Mouse (Mus musculus) erythroblast, adult 5-6 weeks (primary cell): Measurements from ENCODE around the gene Rps8. TPM values are rescaled to one million over a fixed set of nuclear protein-coding genes. Genes with fewer than 3 reads are reported as not detected.

Source experiments
- ATAC-seq: replicated peaks from 2 replicates; pipeline ENCODE4 v1.8.0; 2016; ENCODE audit warnings: moderate number of reproducible peaks, mild to moderate bottlenecking, moderate TSS enrichment, inconsistent platforms; ENCODE audit not compliant: poor library complexity, low FRiP score, severe bottlenecking
- total RNA-seq, 2 experiments: library from RNA; stranded (forward) in 1 of 2; stranded (reverse) in 1 of 2; fragments of 150-400 nt in 1 of 2; fragments of 200-764, 138-1000 nt in 1 of 2; gene quantifications; 2 replicates each; pipeline versions ENCODE4 v1.2.3 to v1.2.4; 2015 to 2017; ENCODE audit warnings: low replicate concordance in 2 of 2

Gene Rps8
- total RNA-seq (2015; ENCODE audit: low replicate concordance), result 981 and 1,137 TPM in 2 replicates
- 281 and 366 TPM in 2 replicates for total RNA-seq (2017; ENCODE audit: low replicate concordance)

DNA sequence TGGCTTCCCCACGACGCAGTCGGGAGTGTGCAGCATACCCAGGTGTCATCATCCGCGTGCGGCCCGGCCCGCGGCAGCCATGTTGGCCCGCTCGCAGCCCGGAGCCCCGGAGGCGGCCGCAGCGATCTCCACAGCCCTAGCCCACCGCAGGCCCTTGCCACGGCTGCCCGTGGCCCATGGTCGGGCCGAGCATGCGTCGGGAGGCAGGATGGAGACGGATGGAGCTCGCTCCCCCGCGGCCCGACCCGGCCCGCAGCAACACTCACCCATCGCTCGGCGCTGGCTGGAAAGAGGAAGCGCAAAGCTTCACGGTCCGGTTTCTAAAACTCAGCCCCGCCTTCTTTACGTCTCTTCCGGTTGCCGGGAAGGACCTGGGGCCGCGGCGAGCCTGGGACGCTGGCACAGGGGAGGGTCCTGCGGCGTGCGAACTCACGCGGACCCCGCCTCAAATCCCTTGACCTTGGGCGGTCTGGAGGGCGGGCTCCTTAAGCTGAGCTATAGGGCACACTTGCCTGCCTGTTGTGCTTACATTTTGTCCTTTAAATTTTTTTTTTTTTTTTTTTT, at the start of gene Rps8:
Rps8 (minus strand) TSS at position 452 of the 564 bp plus-strand sequence.
- peak; percentile 94 for ATAC-seq

DNA sequence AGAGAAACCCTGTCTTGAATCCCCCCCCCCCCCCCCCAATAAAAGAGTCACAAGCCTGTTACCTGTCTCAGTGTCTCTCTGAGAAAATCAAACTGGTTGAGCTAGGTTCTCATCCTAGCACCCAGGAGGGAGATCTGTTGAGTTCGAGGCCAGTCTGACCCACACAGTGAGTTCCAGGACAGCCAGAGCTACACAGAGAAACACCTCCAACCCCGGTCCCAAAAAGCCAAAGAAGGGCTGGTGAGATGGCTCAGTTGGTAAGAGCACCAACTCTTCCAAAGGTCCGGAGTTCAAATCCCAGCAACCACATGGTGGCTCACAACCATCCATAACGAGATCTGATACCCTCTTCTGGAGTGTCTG, 46.9 kb upstream of the Rps8 start:
- ATAC-seq, result no peak

DNA sequence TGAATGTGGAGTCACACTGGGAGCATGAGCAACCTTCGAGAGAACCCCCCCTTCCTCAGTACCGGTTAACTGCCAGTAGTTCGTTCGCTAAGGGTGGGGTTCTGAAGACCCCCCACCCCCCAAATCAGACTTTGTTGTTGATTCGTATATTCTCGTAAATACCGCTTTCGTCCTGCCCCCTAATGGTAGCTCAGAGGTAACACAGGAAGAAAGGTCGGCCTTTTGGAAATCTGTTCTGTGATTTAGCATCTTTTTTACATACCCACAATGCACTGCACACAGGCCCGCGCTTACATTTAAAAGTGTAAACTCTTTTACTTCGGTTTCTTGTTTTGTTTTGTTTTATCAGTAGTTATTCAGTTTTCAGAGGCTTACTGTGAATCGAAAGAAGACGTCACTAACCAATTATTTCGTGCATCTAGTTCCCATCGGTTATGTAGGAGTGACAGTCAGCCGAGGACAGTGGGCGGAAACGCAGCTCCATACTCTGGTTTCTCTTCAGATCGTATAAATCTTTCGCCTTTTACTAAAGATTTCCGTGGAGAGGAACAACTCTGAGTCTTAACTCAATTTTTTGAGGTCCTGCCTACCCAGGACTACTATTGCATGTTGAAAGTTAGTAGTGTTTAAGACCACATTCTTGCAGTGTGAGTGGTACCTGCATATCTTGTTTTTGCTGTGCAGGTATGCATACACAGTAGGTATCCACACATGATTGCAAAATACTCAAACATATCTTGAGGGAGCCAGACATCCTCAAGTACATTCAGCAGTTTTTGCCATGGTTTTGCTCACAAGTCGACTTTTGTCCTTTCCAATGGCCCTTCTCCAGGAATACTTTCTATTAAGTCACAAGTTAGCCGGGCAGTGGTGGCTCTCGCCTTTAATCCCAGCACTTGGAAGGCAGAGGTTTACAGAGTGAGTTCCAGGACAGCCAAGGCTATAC, 46.3 kb upstream of the Rps8 start:
- peak; percentile 69 for ATAC-seq

DNA sequence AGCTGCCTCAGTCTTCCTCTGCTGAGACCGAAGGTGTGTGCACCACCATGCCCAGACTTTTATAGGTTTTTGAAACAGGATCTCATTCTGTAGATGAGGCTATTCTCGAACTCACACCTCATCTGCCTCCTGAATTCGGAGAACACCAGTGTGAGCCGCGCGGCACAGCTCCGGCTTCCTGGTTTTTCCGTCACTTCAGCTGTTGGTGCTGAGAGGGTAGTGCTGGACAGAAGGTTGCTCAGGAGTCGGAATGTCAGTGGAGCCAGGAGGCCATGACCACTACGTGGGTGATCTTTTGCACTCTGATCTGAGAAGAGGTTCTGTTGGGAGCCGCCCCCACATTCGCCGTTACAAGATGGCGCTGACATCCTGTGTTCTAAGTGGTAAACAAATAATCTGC, 35.8 kb upstream of the Rps8 start:
- ATAC-seq, result no peak

DNA sequence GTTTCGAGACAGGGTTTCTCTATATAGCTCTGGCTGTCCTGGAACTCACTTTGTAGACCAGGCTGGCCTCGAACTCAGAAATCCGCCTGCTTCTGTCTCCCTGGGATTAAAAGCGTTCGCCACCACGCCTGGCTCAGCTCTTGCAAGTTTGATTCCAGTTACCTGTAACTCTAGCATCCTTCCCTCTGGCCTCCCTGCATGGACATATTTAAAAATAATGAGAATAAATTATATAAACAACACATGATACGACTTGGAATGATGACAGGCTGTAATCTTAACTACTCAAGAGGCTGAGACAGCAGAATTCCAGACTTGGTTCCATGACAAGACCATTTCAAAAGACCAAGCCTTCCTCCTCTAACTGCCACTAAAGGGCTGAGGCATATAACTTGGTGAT, 34.6 kb upstream of the Rps8 start:
- ATAC-seq, result no peak

DNA sequence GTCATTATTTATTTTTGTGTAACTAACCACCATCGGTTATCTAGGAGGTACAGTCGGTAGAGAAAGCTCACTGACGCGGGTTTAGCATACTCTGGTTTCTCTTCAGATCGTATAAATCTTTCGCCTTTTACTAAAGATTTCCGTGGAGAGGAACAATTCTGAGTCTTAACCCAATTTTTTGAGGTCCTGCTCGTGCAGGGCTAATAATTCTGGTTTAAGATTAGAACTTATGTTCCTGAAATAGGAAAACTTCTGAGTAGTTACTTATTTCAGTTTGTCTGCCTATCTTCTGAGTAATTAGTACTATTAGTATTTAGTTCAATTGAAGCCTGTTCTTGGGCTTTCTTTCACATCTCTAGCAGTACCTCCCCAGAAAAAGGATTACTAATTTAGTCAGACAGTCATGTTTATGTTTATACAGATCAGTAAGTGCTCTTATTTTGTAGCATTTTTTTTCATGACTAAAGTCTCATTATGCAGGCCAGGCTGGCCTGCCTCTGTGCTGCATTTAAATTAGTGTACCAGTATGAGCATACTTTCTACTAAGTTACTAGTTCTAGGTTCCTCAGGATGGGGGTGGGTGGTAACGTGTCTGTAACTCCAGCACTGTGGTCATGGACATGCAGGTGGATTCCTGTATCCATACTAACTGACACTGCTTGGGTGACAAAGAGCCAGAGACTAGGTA, 34.0 kb upstream of the Rps8 start:
- ATAC-seq, result peak; percentile 79

DNA sequence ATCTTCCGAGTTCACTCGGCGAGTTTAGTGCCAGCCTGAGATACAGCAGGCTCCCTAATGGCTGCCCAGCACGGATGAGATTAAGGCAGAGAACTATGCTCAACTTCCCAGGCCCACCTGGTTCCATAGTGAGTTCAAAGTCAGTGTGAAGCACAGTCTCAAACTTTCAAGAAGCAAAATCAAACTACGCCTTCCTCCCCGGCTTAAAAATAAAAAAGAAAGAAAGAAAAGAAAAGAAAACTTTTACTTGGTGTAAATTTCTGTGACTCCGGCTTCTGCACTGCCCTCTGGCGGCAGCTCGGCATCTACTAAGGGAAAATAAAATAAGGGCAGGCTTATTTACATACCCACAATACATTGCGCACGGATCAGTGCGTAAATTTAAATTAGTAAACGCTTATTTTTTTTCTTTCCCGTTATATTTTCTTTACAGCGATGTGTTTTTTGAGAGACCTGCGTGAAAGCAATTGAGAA, 33.4 kb upstream of the Rps8 start:
- ATAC-seq, result peak; percentile 90

DNA sequence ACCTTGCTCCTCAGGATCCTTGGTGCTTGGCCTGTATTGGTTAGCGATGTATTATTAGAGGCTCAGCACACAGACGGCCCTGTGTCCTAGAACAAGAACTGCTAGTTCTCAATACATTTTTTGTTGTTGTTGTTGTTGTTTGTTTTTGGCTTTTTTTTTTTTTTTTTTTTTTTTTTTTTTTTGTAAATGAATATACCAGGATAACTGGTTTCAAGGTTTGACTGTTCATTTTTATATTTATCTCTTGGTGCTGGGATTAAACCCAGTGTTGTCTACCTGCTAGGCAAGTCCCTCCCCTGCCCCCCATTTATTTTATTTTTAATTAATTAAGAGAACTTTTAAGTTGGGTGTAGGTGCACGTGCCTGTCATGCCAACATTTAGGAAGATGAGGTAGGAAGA, 32.9 kb upstream of the Rps8 start:
- ATAC-seq, result no peak

DNA sequence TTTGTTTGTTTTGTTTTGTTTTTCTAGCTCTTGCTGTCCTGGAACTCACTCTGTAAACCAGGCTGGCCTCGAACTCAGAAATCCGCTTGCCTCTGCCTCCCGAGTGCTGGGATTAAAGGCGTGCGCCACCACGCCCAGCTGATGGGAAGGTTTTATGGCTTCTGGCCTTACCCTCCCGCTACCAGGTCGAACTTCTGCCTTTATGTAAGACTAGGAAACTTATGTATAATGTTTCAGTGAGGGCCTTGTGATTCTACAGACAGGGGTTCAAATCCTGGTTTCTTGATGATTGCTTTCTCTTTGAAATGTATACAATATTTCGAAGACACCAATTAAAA, 26.7 kb upstream of the Rps8 start:
- 0 out of 2 replicates have a peak, but pooled peaks have one; percentile 26 for ATAC-seq

DNA sequence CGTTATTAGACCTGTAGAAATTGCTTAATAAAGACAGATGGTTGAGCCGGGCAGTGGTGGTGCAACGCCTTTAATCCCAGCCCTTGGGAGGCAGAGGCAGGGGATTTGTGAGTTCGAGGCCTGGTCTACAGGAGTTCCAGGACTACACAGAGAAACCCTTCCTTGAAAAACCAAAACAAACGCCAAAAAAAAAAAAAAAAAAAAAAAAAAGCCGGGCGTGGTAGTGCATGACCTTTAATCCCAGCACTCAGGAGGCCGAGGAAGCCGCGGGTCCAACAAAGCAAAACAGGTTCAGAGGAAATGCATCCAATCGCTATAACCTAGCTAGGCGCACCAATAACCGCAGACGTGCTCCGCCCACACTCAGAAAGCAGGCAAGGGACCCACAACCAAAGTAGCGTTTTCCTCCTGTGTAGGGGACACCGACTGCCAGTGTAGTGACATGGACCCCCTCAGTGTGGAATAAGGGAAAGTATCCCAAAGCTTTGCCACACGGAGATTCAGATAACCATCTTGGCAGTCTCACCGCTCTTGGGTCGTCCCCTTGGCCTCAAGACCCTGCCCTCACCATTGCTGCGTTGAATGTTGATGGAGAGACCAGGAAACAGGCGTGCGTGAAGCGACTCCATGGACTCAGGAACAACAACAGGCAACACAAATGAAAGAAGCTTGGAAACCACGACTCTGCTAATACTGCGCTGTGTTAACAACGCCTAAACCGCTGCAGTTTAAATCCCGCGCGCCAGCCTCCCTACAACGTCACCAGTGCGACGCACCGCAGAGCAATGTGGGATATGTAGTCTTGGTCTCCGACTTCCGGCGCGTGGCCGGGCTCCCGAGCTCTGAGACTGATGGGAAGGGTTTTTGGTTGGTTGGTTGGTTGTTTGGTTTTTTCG, 26.1 kb upstream of the Rps8 start, which contains the start of gene Kif2c:
Kif2c (minus strand) TSS at position 777 of the 896 bp plus-strand sequence.
- peak; percentile 97 for ATAC-seq

DNA sequence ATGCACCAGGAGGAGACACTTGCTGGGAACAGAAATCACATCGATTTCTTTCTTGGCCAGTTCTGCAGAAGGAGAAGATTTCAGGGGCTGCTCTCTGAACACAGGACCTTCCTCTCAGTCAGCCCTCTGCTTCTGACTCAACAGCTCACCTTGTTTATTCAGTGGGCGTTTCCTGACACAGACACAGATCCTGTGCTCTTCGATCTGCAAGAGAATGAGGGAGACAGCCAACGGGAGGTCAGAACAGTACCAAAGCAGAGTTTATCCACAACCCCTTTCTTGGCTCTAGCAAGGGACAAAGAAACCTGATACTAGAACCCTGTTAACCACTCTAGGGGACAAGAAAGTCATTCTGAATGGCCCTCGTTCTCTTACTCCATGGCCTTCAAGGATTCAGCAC, 13.9 kb upstream of the Rps8 start:
- no peak for ATAC-seq

DNA sequence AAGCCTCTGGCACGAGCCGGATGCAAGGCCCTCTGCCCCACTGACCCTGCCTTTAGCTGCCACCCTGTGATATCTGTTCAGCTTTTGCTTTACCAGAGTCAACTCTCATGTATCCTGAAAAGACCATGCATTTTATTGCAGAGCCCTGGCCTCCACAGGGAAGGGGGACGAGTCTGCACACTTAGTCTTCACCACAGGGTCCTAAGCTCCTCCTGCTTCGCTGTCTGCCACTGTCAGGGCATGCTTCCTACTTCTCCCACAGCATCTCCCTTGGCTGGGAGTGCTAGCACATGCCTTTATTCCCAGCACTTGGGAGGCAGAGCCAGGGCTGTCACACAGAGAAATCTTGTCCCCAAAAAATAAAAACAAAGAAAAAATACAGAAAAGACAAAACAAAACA, 5.1 kb upstream of the Rps8 start:
- no peak for ATAC-seq

DNA sequence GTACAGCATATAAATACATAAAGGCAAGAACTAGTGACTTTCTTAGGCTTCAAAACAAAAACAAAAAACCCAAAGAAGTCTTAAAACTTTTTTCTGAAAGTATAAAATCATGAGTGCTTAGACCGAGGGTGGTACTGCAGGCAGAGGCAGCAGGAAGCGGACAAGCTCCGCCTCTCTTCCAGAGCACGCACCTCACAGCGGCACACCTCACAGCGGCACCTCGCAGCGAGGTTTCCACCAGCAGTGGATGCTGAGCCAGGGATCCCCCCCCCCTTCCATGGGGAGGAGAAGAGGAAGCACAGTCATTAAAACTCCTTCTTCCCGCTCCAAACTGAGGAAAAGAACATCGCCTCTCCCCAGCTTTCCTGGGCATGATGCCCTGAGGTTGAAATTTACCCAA, 3.6 kb upstream of the Rps8 start:
- ATAC-seq, result no peak

DNA sequence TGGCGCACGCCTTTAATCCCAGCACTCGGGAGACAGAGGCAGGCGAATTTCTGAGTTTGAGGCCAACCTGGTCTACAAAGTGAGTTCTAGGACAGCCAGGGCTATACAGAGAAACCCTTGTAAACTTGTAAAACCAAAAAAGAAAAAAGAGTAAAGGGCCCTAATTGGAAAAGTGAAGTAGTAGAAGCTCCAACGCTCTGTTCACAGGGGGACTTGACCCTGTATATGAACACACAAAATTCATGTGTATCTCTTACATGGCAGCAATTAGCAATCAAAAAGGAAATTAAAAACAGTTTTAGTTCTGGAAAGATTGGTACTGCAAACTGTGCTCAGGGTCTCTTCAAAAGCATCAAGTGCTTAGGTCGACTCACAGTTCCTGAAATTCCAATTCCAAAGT, 329 bp upstream of the Rps8 start:
- no peak for ATAC-seq

DNA sequence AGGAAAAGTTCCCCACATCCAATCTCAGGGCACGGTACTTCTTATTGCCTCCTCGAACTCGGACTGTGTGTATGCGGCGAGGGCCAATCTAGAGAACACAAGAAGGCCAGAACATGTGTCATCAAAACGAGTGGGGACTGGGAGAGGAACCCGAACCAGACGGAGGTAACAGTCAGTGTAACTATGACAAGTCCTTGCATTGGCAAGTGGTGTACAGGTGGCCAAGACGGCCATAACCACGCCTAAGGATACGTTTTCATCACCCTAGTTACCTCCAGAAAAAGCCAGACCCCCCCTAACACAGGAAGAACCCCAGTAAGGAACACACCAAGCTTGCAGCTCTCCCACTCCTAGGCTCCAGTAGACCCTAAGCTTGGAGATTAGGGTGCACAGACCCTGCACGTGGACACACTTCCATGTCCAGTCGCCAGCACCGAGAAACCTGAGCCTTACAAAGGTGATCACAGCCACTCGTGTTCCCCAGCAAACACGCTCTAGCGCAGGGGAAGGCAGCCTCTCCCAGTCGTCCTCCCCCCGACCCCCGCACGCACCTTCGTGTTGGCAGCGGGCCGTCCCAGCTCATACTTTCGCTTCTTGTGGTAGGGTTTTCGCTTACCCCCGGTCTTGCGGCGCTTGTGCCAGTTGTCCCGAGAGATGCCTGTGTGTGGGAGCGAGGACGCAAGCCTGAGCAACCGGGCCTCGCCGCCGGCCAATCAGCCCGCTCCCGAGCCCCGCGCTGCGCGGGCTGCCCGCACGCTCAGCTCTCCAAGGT, 837 bp downstream of the Rps8 start:
- ATAC-seq, result peak; percentile 25; the same call in 1 of the 2 replicates

DNA sequence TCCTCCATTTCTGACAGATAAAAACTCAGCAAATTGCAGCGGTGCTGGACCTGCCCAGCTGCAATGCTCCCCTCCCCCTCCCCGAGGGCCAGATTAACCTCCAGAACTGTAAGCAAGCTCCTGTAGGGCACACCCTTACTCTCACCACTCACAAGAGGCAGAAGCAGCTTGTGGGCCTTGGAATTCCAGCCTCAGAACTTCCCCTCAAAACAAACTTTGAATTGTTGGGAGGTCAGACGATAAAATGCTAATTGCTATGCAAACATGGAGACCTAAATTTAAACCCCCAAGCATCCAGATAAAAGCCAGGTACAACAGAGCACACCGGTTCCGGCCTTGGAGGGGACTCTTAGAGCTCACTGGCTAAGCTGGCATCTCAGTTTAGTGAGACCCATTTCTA, 3.3 kb downstream of the Rps8 start:
- no peak for ATAC-seq

DNA sequence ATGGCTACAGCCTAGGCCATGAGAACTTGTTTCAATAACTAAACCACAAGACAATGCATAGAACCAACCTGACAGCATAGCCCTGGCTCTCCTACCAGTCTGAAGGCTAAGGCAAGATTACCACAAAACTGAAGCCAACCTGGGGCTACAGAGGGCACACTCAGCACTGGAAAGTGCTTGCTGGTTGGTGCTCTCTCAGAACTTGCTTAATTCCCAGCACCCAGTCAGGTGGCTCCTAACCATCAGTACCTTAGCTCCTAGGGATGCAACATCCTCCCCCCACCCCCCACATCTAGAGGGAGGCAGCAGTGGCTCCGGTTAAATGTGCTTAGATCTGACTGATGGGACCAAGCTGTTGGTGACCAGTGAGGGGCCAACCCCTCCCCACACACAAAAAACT, 4.6 kb downstream of the Rps8 start:
- no peak for ATAC-seq

DNA sequence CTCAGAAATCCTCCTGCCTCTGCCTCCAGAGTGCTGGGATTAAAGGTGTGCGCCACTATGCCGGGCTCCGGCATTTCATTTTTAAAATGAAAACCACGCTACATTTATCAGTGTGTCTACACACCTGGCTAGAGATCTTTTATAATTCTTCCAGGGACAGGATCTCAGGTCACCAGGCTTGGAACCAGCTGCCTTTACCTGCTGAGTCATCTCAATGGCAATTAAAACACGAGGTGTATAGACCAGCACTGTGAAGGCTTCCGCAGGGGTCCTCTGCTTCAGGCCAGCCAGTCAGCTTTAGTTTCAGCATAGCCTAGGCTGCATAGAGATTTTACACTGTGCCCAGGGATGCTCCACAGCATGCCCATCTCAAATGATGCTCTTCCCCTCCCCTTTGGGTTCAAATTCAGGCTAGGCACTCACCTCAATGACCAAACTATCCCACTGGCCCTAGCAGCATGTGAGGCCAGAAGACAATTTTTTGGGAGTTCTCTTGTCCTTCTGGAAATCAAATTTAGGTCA, 5.8 kb downstream of the Rps8 start:
- no peak for ATAC-seq
